Mouse (Mus musculus) myocyte (in vitro differentiated cells): Measurements from ENCODE around the gene Tex9. TPM values are rescaled to one million over a fixed set of nuclear protein-coding genes. Genes with fewer than 3 reads are reported as not detected.

Experiments
- H3K27me3 ChIP-seq: one replicate; pipeline ENCODE4 v1.6.1; 2011; ENCODE audit not compliant: control insufficient read depth, insufficient read depth, insufficient read length
- H3K36me3 ChIP-seq: one replicate; pipeline ENCODE4 v1.6.1; 2011; ENCODE audit not compliant: control insufficient read depth, insufficient read depth
- H3K4me2 ChIP-seq: one replicate; pipeline ENCODE4 v1.6.1; 2011; ENCODE audit warnings: low read depth, control low read depth
- H3K4me3 ChIP-seq: one replicate; pipeline ENCODE4 v1.5.1; 2011; ENCODE audit warnings: mild to moderate bottlenecking, control low read depth, moderate library complexity
- H3K79me2 ChIP-seq: one replicate; pipeline ENCODE4 v1.6.1; 2011; ENCODE audit not compliant: control insufficient read depth, insufficient read depth
- H3ac ChIP-seq: one replicate; pipeline ENCODE4 v1.6.1; 2011; ENCODE audit not compliant: control insufficient read depth, insufficient read length
- CEBPB ChIP-seq: IDR thresholded peaks from 2 replicates; pipeline ENCODE4 v1.6.1; 2011; ENCODE audit warnings: mild to moderate bottlenecking, moderate library complexity; ENCODE audit not compliant: poor library complexity, insufficient read depth, severe bottlenecking
- E2F4 ChIP-seq: IDR thresholded peaks from one replicate; pipeline ENCODE4 v1.6.1; 2011; ENCODE audit warnings: mild to moderate bottlenecking, control low read depth, moderate library complexity; ENCODE audit not compliant: insufficient read depth
- MAX ChIP-seq: IDR thresholded peaks from one replicate; pipeline ENCODE4 v1.6.1; 2011; ENCODE audit warnings: low read depth, mild to moderate bottlenecking, control low read depth
- MYOD1 ChIP-seq, 3 experiments: IDR thresholded peaks; one replicate each; pipeline ENCODE4 v1.6.1; 2011; ENCODE audit warnings: control low read depth in 2 of 3, low read depth in 2 of 3, mild to moderate bottlenecking in 2 of 3, moderate library complexity in 1 of 3; ENCODE audit not compliant: insufficient read length in 2 of 3, control insufficient read depth in 1 of 3
- MYOG ChIP-seq, 3 experiments: IDR thresholded peaks; one replicate each; pipeline ENCODE4 v1.6.1; 2011; ENCODE audit warnings: control low read depth in 2 of 3, low read depth in 2 of 3, mild to moderate bottlenecking in 2 of 3; ENCODE audit not compliant: insufficient read length in 2 of 3, control insufficient read depth in 1 of 3, insufficient read depth in 1 of 3
- POLR2A ChIP-seq: IDR thresholded peaks from one replicate; pipeline ENCODE4 v1.6.1; 2011; ENCODE audit warnings: low read depth, mild to moderate bottlenecking, control low read depth, moderate library complexity; ENCODE audit not compliant: insufficient read length
- POLR2AphosphoS2 ChIP-seq: IDR thresholded peaks from one replicate; pipeline ENCODE4 v1.6.1; 2011; ENCODE audit warnings: low read depth, control low read depth; ENCODE audit not compliant: insufficient read length
- REST ChIP-seq: IDR thresholded peaks from one replicate; pipeline ENCODE4 v1.6.1; 2011; ENCODE audit warnings: mild to moderate bottlenecking, control low read depth, moderate library complexity; ENCODE audit not compliant: insufficient read depth, insufficient read length
- SRF ChIP-seq: IDR thresholded peaks from one replicate; pipeline ENCODE4 v1.6.1; 2011; ENCODE audit warnings: low read depth; ENCODE audit not compliant: control insufficient read depth, insufficient read length
- TCF12 ChIP-seq: IDR thresholded peaks from one replicate; pipeline ENCODE4 v1.6.1; 2011; ENCODE audit warnings: mild to moderate bottlenecking, control low read depth; ENCODE audit not compliant: poor library complexity, insufficient read depth, severe bottlenecking
- TCF3 ChIP-seq: IDR thresholded peaks from one replicate; pipeline ENCODE4 v1.6.1; 2011; ENCODE audit warnings: low read depth, control low read depth; ENCODE audit not compliant: insufficient read length
- USF1 ChIP-seq: IDR thresholded peaks from one replicate; pipeline ENCODE4 v1.6.1; 2011; ENCODE audit warnings: low read depth, mild to moderate bottlenecking, control low read depth, moderate library complexity
- polyA plus RNA-seq: library from polyadenylated mRNA; unstranded; fragments of >200 nt; fragmentation: generic; extraction: Trizol; gene quantifications from one replicate; pipeline ENCODE4 v1.2.1, GENCODE M21; 2012; ENCODE audit warnings: missing spikeins

Tex9 gene
- polyA plus RNA-seq, 1 experiment, result 2.7 TPM

DNA sequence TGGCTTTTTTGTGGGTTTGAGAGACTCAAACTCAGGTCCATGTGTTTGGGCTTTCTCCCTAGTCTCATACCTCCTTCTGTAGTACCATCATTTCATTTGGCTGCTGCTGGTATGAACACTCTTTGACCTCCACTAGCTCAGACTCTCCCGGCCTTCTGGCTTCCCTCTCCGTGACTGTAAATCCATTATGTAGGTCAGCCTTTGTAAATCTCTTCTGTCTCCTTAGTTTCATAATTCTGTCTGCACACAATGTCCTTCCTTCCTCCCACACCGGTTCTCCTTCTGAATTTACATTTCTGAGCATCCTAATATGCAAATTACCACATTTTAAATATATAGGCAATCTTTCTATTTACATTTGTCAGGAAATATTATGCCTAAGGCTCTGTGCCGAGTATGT, 64.2 kb downstream of the Tex9 start:
- H3K79me2 ChIP-seq, result no peaks in the 10 kb centered on the region
- peaks cover 6% of the 10 kb centered on the region for H3K27me3 ChIP-seq
- no peak overlapping the region for H3K4me3 ChIP-seq
- no peak overlapping the region for H3K4me2 ChIP-seq
- no peaks in the 10 kb centered on the region for H3K36me3 ChIP-seq
- no peak overlapping the region for H3ac ChIP-seq
- TF ChIP-seq POLR2A (no peak), REST (no peak), POLR2AphosphoS2 (no peak), SRF (no peak), E2F4 (no peak), MAX (no peak), MYOD1 (IDR thresholded peaks at IDR 0.05; ENCODE audit: control insufficient read depth in 1 of 3, insufficient read length in 2 of 3, low read depth in 2 of 3) (no peak), USF1 (no peak), MYOG (IDR thresholded peaks at IDR 0.05; ENCODE audit: control insufficient read depth in 1 of 3, insufficient read depth in 1 of 3, insufficient read length in 2 of 3, low read depth in 2 of 3) (no peak), TCF3 (no peak), CEBPB (no peak)

- no peak for TF ChIP-seq POLR2AphosphoS2
- no peak for TF ChIP-seq USF1
- TF ChIP-seq MAX, result no peak
- no peak for TF ChIP-seq REST
- no peak for TF ChIP-seq MYOG (IDR thresholded peaks at IDR 0.05; ENCODE audit: control insufficient read depth in 1 of 3, insufficient read depth in 1 of 3, insufficient read length in 2 of 3, low read depth in 2 of 3)
- TF ChIP-seq TCF3, result no peak
- Histone ChIP-seq H3K27me3 (no peaks in the 10 kb centered on the region), H3K4me3 (no peak overlapping the region), H3K4me2 (no peak overlapping the region), H3K79me2 (no peaks in the 10 kb centered on the region), H3K36me3 (no peaks in the 10 kb centered on the region), H3ac (no peak overlapping the region)
These were observed 66.6 kb downstream of the Tex9 start for GRCm38 (mm10) chr9:72425300-72425850.

DNA sequence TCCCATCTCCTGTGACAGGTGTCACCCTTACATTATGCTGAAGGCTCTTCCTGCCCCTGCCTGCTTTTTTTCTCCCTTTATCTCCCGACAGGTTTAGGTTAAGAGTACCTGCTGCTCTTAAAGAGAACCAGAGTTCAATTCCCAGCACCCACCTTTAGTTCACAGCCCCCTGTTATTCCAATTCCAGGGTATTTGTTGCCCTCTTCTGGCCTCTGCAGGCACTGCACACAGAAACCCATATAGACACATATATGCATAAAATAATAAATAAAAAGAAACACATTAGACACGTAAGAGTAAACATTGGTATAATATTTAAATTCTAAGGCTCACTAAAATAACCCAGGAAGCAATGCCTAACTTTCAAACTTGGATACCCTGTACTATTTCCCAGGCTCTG, 69.3 kb downstream of the Tex9 start:
- H3K4me3 ChIP-seq, result no peak overlapping the region
- TF ChIP-seq MYOG (IDR thresholded peaks at IDR 0.05; ENCODE audit: control insufficient read depth in 1 of 3, insufficient read depth in 1 of 3, insufficient read length in 2 of 3, low read depth in 2 of 3) (no peak), CEBPB (no peak), USF1 (no peak), E2F4 (no peak), MAX (no peak), TCF12 (no peak), SRF (no peak), TCF3 (no peak), REST (no peak), POLR2AphosphoS2 (no peak)

DNA sequence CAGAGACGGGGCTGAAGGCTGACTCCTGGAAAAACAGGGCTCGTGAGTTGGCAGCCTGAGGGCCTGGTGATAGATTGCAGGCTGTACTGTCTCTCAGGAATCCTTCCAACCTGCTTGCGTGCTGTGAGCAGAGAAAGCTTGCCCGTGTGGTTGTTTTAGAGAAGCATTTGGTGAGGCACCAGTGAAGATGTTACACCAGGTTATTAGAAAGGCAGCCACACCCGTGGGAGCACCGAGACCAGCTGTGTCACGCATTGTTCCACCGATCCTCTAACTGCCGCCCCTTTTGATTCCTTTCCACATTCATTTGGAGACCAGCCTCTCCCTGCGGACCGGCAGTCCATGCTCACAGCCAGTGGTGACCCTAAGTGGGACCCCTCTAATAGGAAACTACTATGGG, 69.7 kb downstream of the Tex9 start:
- H3K4me3 ChIP-seq, result no peak overlapping the region
- no peaks in the 10 kb centered on the region for H3K27me3 ChIP-seq
- H3ac ChIP-seq, result no peak overlapping the region
- TF ChIP-seq SRF (no peak), CEBPB (no peak), POLR2A (no peak), MAX (no peak)
- H3K79me2 ChIP-seq, result no peaks in the 10 kb centered on the region
- H3K36me3 ChIP-seq, result no peaks in the 10 kb centered on the region
- H3K4me2 ChIP-seq, result no peak overlapping the region

More for the DNA sequence above, 69.3 kb downstream of the Tex9 start:
- Histone ChIP-seq H3K4me2 (no peak overlapping the region), H3K27me3 (no peaks in the 10 kb centered on the region), H3K79me2 (no peaks in the 10 kb centered on the region), H3K36me3 (no peaks in the 10 kb centered on the region), H3ac (no peak overlapping the region)

GRCm38 (mm10) chr9:72420490-72420889, 71.5 kb downstream of the Tex9 start:
- H3ac ChIP-seq, result no peak overlapping the region
- no peaks in the 10 kb centered on the region for H3K36me3 ChIP-seq
- no peaks in the 10 kb centered on the region for H3K79me2 ChIP-seq
- H3K4me2 ChIP-seq, result no peak overlapping the region
- TF ChIP-seq REST, result no peak
- no peak for TF ChIP-seq TCF3
- TF ChIP-seq POLR2A, result no peak
- no peak for TF ChIP-seq TCF12
- TF ChIP-seq MYOD1 (IDR thresholded peaks at IDR 0.05; ENCODE audit: control insufficient read depth in 1 of 3, insufficient read length in 2 of 3, low read depth in 2 of 3), result no peak
- TF ChIP-seq E2F4, result no peak
- no peak for TF ChIP-seq USF1
- no peak for TF ChIP-seq MAX
- no peak for TF ChIP-seq SRF
- no peak for TF ChIP-seq CEBPB
- no peak for TF ChIP-seq POLR2AphosphoS2
- no peak for TF ChIP-seq MYOG (IDR thresholded peaks at IDR 0.05; ENCODE audit: control insufficient read depth in 1 of 3, insufficient read depth in 1 of 3, insufficient read length in 2 of 3, low read depth in 2 of 3)
- no peaks in the 10 kb centered on the region for H3K27me3 ChIP-seq
- no peak overlapping the region for H3K4me3 ChIP-seq
